Mouse (Mus musculus) gastrocnemius, adult 18-20 months (tissue): ENCODE results near the gene Ammecr1. TPM values are rescaled to one million over a fixed set of nuclear protein-coding genes. Genes with fewer than 3 reads are reported as not detected.
A peak's percentile ranks its signal among the peaks of the same experiment; 100 is the strongest.

Experiments used
- DNase-seq: peaks from one replicate; pipeline ENCODE4 v3.0.0; 2021; ENCODE audit warnings: low spot score
- microRNA-seq: library from miRNA; unstranded; fragments of <30 nt; microRNA quantifications from one replicate; pipeline ENCODE4 v1.2.0, GENCODE M21; 2021
- total RNA-seq, 2 experiments: library from RNA; stranded (reverse); gene quantifications; 2 replicates each; pipeline ENCODE4 v1.2.3; 2021

Ammecr1 gene
- total RNA-seq, 2 experiments from 2014 or later, result 3.9 to 4.2 TPM

GRCm38 (mm10) chrX:142829866-142830470, 136.6 kb downstream of the Ammecr1 start:
- DNase-seq, result no peak

- DNase-seq, result no peak
Observed at GRCm38 (mm10) chrX:142829267-142829666, 137.3 kb downstream of the Ammecr1 start.

GRCm38 (mm10) chrX:142828184-142828908, 138.2 kb downstream of the Ammecr1 start:
- no peak for DNase-seq

GRCm38 (mm10) chrX:142827644-142828043, 138.9 kb downstream of the Ammecr1 start:
- no peak for DNase-seq

- DNase-seq, result no peak
Observed at GRCm38 (mm10) chrX:142825309-142825708, 141.2 kb downstream of the Ammecr1 start.

- peak; percentile 15 for DNase-seq
Observed at GRCm38 (mm10) chrX:142821846-142822245, 144.7 kb downstream of the Ammecr1 start.

GRCm38 (mm10) chrX:142821239-142821638, 145.3 kb downstream of the Ammecr1 start:
- DNase-seq, result no peak

- peak; percentile 33 for DNase-seq
Observed at GRCm38 (mm10) chrX:142818057-142818682, 148.4 kb downstream of the Ammecr1 start.

GRCm38 (mm10) chrX:142813146-142813545, 153.4 kb downstream of the Ammecr1 start:
- DNase-seq, result no peak

GRCm38 (mm10) chrX:142808411-142808810, 158.1 kb downstream of the Ammecr1 start:
- peak; percentile 48 for DNase-seq

GRCm38 (mm10) chrX:142806620-142807061, 159.9 kb downstream of the Ammecr1 start:
- no peak for DNase-seq

- no peak for DNase-seq
Observed at GRCm38 (mm10) chrX:142806126-142806525, 160.4 kb downstream of the Ammecr1 start.

GRCm38 (mm10) chrX:142804596-142804995, 161.9 kb downstream of the Ammecr1 start:
- no peak for DNase-seq

Small RNAs within 50 kb of the gene (microRNA-seq; reads per million reads assigned to microRNA genes)
- gene Gm44351, result not detected

Other genes starting within 250 kb of the Ammecr1 start
- under 1 TPM; 0.11 to 0.19 TPM for gene Rtl9, start 132.9 kb upstream of the Ammecr1 start, total RNA-seq